Mouse (Mus musculus) brain, embryonic 14.5 days (tissue): ENCODE measurements around the gene Adamtsl3.

Source experiments
- CTCF ChIP-seq: fragments of 200-500 bp; IDR thresholded peaks from 2 replicates; pipeline ENCODE4 v1.5.1; 2012; ENCODE audit warnings: inconsistent platforms, mild to moderate bottlenecking, moderate library complexity, borderline replicate concordance; ENCODE audit not compliant: insufficient read depth, insufficient read length; ENCODE audit errors: extremely low read depth
- POLR2A ChIP-seq: fragments of 200-500 bp; IDR thresholded peaks from 2 replicates; pipeline ENCODE4 v1.6.1; 2012; ENCODE audit warnings: mild to moderate bottlenecking, inconsistent platforms, borderline replicate concordance; ENCODE audit not compliant: poor library complexity, insufficient read depth, insufficient read length, severe bottlenecking; ENCODE audit errors: extremely low read depth

GRCm38 (mm10) chr7:82329831-82330230 is 5.7 kb upstream of the Adamtsl3 start:
- no peak for TF ChIP-seq POLR2A
- no peak for TF ChIP-seq CTCF
